Mouse (Mus musculus) gastrocnemius, adult 2 months (tissue): Measurements from ENCODE around the gene Gm5934. TPM values are rescaled to one million over a fixed set of nuclear protein-coding genes. Genes with fewer than 3 reads are reported as not detected.
"Not testable (repeated sequence)": the region's sequence is repeated elsewhere in the genome, so short reads cannot be mapped to it uniquely, and the experiment has no call there.

Source experiments
- DNase-seq: peaks from one replicate; pipeline ENCODE4 v3.0.0; 2022
- H3K27ac ChIP-seq: fragments of 200-600 bp; 2 replicates; pipeline ENCODE4 v1.8.1; 2022; ENCODE audit warnings: mild to moderate bottlenecking
- H3K4me3 ChIP-seq: fragments of 200-600 bp; 2 replicates; pipeline ENCODE4 v1.8.1; 2022; ENCODE audit warnings: mild to moderate bottlenecking, moderate library complexity
- intact Hi-C: fragments of 180-260 bp; cut with DNase I; formaldehyde crosslinking; loops from one replicate; pipeline ENCODE4 v1.15.1; 2025
- long read RNA-seq, 2 experiments: library from polyadenylated mRNA; stranded (forward); transcript quantifications; one replicate each; pipeline ENCODE4 v2.0.0; 2021
- total RNA-seq, 2 experiments: library from RNA; stranded (reverse); gene quantifications; 2 replicates each; pipeline ENCODE4 v1.2.3; 2021

Gene Gm5934
- total RNA-seq, result not detected
- long read RNA-seq, experiment 1, result 0 reads
- long read RNA-seq, experiment 2, result 0 reads

DNA sequence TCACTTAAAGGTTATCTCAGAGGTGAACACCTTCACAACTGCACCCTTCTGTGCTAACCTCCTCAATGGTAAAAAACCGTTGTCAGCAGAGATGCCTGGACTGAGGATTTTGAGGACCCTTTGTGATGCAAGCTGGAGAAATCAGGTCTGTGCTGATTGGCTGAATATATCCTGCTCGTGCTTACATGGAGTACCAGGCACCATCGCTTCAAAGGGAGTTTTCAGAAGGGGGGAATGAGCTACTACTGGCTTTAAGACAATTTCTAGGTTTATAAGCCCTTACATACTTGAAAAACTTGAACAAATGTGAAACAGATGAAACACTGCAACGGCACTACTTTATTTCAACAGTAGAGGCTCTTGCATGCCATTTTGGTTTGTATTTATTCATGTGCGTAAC lies at the start of gene Gm5934:
Gm5934 (minus strand) TSS at position 101 of the 400 bp plus-strand sequence.
- H3K4me3 ChIP-seq, H3K27ac ChIP-seq, intact Hi-C loops, DNase-seq: not testable (repeated sequence)

Other genes with a start within 250 kb of the Gm5934 start
- not detected for gene Gm4297, start 74.1 kb upstream of the Gm5934 start, total RNA-seq